Mouse (Mus musculus) NIH3T3 (cell line): ENCODE data around the gene C1qtnf9.

Experiments
- DNase-seq: peaks from one replicate; pipeline ENCODE4 v3.0.0-alpha.2; 2012; ENCODE audit warnings: low read depth

C1qtnf9 gene

GRCm38 (mm10) chr14:60767884-60768283, at the start of gene C1qtnf9:
Gene C1qtnf9 (plus strand): TSS chr14:60768134.
- DNase-seq: no peak

DNA sequence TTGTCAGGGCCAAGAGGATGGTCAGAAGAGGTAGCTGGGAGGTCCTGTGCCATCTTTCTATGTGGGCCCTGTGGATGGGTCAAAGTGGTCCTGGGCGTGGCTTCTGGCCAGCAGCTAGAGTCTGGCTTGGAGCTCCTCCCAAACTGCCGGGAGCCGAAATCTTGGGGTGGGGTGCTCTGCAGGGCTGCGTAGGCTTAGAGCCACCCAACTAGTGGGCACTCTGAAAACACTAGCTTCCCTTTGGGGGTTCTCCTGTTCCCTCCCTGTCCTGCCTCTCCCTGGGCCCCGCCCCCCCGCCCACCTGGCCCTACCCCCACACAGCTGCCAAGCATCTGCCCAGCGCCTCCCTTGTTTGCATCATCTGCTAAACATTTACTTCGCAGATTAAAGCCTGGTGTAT, 46.6 kb upstream of the C1qtnf9 start:
- no peak for DNase-seq

DNA sequence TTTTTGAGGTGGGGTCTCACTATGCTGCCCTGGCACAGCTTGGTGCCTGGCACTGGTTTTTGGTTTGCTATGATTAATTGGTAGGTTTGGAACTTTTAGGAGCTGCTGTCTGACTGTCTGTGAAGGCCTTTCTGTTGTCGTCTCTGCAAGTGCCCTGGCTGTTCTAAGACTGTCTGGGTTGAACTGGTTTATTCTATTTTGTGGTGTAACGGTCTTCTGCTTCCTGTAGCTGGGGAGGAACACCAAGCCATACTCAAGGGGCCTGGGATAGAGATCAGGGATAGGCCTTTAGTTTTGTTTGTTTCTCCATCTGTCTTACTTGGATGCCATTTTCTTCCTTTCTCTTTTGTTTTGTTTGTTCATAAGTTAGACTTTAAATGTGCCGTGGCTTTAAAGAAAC, 46.0 kb upstream of the C1qtnf9 start:
- no peak for DNase-seq

DNA sequence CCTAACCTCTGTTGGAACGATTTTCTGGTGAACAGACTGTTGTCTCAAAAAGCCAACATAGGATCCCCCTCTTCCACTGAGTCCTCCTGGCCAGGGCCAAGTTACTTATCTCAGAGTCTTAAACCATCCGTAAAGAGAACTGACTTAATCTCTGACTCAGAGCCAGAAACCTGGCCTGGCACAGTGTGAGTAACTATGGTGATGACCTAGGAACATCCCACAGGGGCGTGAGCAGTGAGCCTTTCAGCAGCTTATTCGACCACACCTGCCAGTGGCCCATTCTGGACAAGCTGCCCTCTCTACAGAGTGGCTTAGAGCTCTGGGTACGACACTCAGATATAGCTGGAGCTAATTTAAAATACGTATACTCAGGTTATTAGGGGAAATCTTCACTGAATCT, 41.8 kb upstream of the C1qtnf9 start:
- DNase-seq: peak; percentile 5

- DNase-seq: no peak
Observed at GRCm38 (mm10) chr14:60727130-60727529, 40.8 kb upstream of the C1qtnf9 start.

- DNase-seq: no peak
Observed at GRCm38 (mm10) chr14:60732081-60732480, 35.9 kb upstream of the C1qtnf9 start.

DNA sequence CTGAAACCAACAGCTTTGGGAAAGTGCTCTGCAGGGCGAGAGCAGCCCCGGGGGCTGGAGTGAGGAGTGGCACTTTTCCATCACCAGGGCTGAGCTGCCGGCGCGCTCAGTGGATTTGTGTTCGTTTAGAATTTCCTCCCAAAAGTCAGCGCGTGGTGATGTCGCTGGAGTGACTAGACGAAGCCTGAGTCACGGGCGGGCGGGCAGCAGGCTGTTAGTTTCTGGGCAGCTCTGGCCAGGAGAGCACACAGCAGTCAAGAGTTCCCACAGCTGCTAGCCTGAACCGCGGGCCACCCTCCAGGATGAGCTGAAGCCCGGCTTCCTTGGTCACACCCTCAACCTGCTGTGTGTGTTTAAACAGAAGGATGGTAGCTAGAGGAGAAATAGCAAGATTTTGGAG, 35.1 kb upstream of the C1qtnf9 start:
- peak; percentile 39 for DNase-seq

DNA sequence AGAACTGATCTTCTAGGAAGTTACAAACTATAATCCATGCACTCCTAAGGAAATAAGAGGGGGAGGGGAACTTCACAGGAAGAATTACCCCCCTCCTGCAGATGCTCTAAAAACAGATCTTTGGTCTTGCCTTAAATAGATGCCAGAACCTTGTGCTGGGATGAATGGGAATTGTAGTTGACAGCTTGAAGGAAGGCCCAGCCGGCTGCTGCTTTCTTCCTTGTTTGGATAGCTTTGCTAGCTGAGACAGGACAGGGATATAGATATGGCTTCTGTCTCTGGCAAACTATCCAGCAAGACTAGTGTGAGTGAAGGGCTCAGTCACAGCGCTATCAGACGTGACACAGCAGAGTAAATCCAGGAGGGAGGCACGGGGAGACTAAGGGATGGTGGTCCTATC, 34.2 kb upstream of the C1qtnf9 start:
- no peak for DNase-seq

- DNase-seq: no peak
Observed at GRCm38 (mm10) chr14:60735206-60735605, 32.7 kb upstream of the C1qtnf9 start.

- DNase-seq: no peak
Observed at GRCm38 (mm10) chr14:60735848-60736547, 31.9 kb upstream of the C1qtnf9 start.

DNA sequence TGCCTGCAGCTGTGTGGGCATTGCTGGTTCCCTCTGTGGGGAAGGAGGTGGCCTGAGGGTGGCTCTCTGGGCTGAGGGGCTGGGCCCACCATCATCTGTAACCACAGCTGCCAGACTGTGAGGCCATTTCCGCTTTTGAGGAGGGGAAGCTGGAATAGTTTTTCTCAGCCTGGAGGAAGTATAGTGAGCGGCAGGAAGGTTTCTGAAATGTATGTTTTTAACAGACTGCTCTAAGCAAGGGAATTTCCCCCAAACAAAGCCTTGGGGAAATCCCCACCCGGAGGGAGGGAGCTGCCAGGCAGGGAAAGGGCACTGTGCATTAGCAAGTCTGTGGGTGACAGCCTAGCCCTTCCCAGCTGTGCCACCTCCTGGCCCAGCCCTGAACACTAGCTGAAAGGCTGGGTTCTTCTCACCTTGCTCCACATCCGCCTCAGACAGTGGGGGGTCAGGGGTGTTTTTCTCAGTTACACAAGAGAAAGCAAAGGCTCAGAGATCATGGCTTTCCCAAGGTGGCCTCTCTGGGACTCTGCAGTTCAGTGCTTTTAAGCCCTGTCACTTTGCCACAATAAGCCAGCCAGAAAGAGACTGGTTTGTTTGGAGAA, 31.2 kb upstream of the C1qtnf9 start:
- DNase-seq: no peak

- no peak for DNase-seq
Observed at GRCm38 (mm10) chr14:60737202-60737611, 30.7 kb upstream of the C1qtnf9 start.

DNA sequence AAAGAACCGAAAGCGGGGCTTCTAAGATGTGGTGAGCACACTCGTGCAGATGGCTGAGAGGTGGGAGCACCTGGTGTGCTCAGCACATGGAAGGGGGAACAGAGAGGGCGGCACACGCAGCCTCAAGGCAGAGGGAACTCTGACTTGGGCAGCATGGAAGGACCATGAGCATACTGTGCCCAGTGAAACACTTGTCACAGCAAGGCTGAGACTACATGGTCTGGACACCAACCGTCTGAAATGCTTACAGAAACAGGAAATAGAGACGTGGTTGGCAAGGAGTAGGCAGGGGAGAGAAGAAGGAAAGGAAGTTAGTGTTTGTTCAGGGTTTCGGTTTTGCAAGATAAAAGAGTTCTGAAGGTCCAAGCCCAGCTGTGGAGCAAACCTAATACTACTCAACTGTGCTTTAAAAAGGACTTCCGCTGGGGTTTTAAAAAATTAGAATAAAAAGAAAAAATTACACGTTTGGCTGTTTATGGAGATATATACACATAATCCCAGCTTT, 29.4 kb upstream of the C1qtnf9 start:
- no peak for DNase-seq

- DNase-seq: no peak
Observed at GRCm38 (mm10) chr14:60739155-60739554, 28.8 kb upstream of the C1qtnf9 start.

GRCm38 (mm10) chr14:60739616-60740015, 28.3 kb upstream of the C1qtnf9 start:
- no peak for DNase-seq

DNA sequence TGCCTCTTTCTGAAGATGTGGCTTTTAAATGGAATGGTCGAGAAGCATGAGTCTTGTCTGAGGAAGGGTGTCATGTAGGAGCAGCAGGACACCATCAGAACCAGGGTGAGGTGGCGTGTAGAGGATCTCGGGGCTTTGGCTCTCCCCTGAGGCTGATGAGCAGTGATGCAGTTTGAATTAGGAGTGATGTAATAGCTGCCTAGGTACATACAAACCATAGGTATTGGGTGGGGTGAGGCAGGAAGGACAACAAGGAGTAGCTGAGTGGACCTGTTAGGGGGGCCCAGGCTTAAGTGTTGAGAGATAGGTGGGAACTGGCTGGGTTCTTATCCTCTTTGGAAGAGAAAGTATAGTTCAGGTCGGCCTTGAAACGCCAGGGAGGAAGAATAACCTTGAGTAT, 27.4 kb upstream of the C1qtnf9 start:
- no peak for DNase-seq

DNA sequence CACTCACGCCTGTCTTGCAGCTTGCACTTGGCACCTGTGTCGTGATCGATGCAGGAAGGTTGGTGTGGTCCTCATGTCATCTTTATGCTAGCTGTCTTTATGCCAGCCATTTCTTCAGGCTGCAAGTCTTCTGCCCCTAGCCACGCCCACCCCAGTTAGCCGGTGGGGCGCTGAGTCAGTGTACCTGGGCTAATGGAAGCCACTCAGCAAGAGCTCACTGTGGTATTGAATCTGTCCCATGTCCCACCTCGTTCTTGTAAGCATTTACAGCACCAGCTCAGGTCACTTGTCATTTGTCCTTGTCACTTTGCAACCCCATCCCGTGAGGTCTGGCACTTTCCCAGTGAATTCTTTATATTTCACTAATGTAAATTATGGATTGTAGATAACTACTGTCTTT, 26.9 kb upstream of the C1qtnf9 start:
- DNase-seq: no peak

DNA sequence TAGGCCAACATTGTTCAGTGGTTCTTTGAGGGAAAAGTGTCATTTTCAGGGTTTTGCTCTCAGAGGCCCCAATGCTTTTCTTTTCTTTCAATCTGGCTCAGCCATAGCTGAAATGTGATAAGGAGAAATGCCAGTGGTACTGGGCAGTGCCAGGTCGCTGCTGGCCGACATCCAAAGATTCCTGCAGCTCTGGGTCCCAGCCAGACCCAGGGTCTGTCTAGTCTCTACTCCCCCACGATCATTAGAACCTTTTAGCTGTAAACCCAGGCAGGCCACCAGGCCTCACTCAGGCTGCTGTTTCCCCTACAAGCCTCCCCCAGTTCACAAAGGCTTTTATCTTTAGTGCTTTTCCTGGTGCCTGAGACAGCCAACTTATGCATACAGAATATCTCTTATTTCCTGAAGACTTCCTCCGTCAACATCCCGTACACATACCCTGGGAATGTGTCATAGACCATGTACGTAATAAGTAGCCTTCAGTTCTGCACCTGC, 26.4 kb upstream of the C1qtnf9 start:
- no peak for DNase-seq

- no peak for DNase-seq
Observed at GRCm38 (mm10) chr14:60743681-60744080, 24.3 kb upstream of the C1qtnf9 start.

GRCm38 (mm10) chr14:60745201-60745600, 22.7 kb upstream of the C1qtnf9 start:
- no peak for DNase-seq

DNA sequence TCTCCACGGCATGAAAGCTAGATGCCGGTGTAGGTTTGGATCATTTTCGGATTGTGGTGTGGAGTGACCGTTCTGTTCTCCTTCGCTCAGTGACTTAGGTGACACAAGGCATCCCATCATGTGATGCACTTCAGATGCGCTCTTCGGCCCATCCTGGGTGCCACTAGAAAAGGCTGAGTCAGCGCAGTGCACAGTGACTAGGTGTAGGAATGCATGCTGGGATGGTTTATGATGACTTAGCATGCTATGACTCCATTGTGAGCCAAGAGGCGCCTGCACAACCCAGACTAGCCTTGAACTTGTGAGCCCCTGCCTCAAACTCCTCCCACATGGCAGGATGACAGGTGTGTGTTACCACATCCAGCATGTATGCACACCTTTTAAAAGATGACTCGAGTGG, 21.8 kb upstream of the C1qtnf9 start:
- no peak for DNase-seq

- no peak for DNase-seq
Observed at GRCm38 (mm10) chr14:60747154-60747870, 20.6 kb upstream of the C1qtnf9 start.

DNA sequence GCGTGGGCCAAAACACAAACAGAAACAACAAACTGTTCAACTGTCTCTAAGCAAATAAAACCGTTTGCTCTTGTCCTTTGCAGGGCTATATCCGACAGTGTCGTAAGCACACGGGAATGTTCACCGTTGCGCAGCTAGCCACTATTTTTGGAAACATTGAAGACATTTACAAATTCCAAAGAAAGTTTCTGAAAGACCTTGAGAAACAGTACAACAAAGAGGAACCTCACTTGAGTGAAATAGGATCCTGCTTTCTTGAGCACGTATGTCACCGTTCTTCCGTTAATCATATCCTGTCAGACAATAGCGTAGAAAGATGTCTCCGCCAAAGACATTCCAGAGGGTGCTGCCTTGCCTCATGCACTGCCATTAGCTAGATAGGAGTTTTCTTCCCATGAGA, 18.1 kb upstream of the C1qtnf9 start:
- no peak for DNase-seq
